Mouse (Mus musculus): ENCODE data around the gene Ankrd33. TPM values are rescaled to one million over a fixed set of nuclear protein-coding genes. Genes with fewer than 3 reads are reported as not detected.

Gene Ankrd33
- polyA plus RNA-seq, 1 experiment from 2014 or later: not detected

- no peak overlapping the region for H3K27ac ChIP-seq
- H3K4me2 ChIP-seq (replicated peaks): peak overlapping the region; percentile 74
- peak overlapping the region; percentile 46 for H3K4me3 ChIP-seq
- H3K9ac ChIP-seq: 0 out of 2 replicates have a peak overlapping the region, but pooled peaks have one; percentile 71
- H3K36me3 ChIP-seq: no peaks in the 10 kb centered on the region
- H3K4me1 ChIP-seq: peaks cover 50% of the 10 kb centered on the region
- H3K27me3 ChIP-seq: peaks cover 49% of the 10 kb centered on the region
- 41% methylated on average over 5 of the region's 5 CpGs for WGBS
- ATAC-seq (ENCODE audit: low FRiP score, low read depth): no peak
- peaks cover 4% of the 10 kb centered on the region; the same call in 1 of the 2 replicates for H3K9me3 ChIP-seq
Observed at GRCm38 (mm10) chr15:101129412-101129811, 13.9 kb downstream of the Ankrd33 start.

- no peak for ATAC-seq (ENCODE audit: low FRiP score, low read depth)
- peaks cover 52% of the 10 kb centered on the region for H3K4me1 ChIP-seq
- H3K9ac ChIP-seq: no peak overlapping the region
- no peak overlapping the region for H3K4me2 ChIP-seq (replicated peaks)
- H3K27me3 ChIP-seq: peaks cover 49% of the 10 kb centered on the region
- H3K36me3 ChIP-seq: no peaks in the 10 kb centered on the region
- H3K4me3 ChIP-seq: no peak overlapping the region
- 26% methylated on average over 11 of the region's 11 CpGs for WGBS
- H3K27ac ChIP-seq: no peak overlapping the region
- H3K9me3 ChIP-seq: no peaks in the 10 kb centered on the region
Observed at GRCm38 (mm10) chr15:101131498-101131897, 15.9 kb downstream of the Ankrd33 start.

GRCm38 (mm10) chr15:101132041-101132440 lies 16.5 kb downstream of the Ankrd33 start:
- H3K27ac ChIP-seq: no peak overlapping the region
- no peak for ATAC-seq (ENCODE audit: low FRiP score, low read depth)
- no peaks in the 10 kb centered on the region for H3K36me3 ChIP-seq
- peaks cover 50% of the 10 kb centered on the region for H3K4me1 ChIP-seq
- H3K9ac ChIP-seq: no peak overlapping the region
- H3K27me3 ChIP-seq: peaks cover 46% of the 10 kb centered on the region
- WGBS: 64% methylated on average over 6 of the region's 6 CpGs
- no peak overlapping the region for H3K4me3 ChIP-seq
- no peak overlapping the region for H3K4me2 ChIP-seq (replicated peaks)
- no peaks in the 10 kb centered on the region for H3K9me3 ChIP-seq

GRCm38 (mm10) chr15:101132761-101133160 lies 17.2 kb downstream of the Ankrd33 start:
- 0 out of 2 replicates have a peak, but pooled peaks cover 3% of the 10 kb centered on the region for H3K36me3 ChIP-seq
- H3K9me3 ChIP-seq: no peaks in the 10 kb centered on the region
- peaks cover 49% of the 10 kb centered on the region for H3K4me1 ChIP-seq
- peak overlapping the region; percentile 33; the same call in 1 of the 2 replicates for H3K27ac ChIP-seq
- H3K4me3 ChIP-seq: no peak overlapping the region
- H3K27me3 ChIP-seq: peaks cover 39% of the 10 kb centered on the region
- no peak overlapping the region for H3K4me2 ChIP-seq (replicated peaks)
- H3K9ac ChIP-seq: no peak overlapping the region
- WGBS: 76% methylated on average over 6 of the region's 6 CpGs
- no peak for ATAC-seq (ENCODE audit: low FRiP score, low read depth)

- Histone ChIP-seq H3K4me1 (peaks cover 38% of the 10 kb centered on the region), H3K27ac (peak overlapping the region; percentile 28; the same call in 1 of the 2 replicates), H3K36me3 (0 out of 2 replicates have a peak, but pooled peaks cover 3% of the 10 kb centered on the region), H3K27me3 (peaks cover 25% of the 10 kb centered on the region), H3K9me3 (no peaks in the 10 kb centered on the region), H3K4me2 (replicated peaks) (peak overlapping the region; percentile 30), H3K9ac (no peak overlapping the region), H3K4me3 (peak overlapping the region; percentile 19; the same call in 1 of the 2 replicates)
- no peak for ATAC-seq (ENCODE audit: low FRiP score, low read depth)
- WGBS: 20% methylated on average over 15 of the region's 15 CpGs
Observed at GRCm38 (mm10) chr15:101133993-101134704, 18.6 kb downstream of the Ankrd33 start.

- no peak overlapping the region for H3K9ac ChIP-seq
- 56% methylated on average over 8 of the region's 8 CpGs for WGBS
Observed at GRCm38 (mm10) chr15:101135405-101135804, 19.9 kb downstream of the Ankrd33 start.

GRCm38 (mm10) chr15:101137455-101137854 lies 21.9 kb downstream of the Ankrd33 start:
- no peak overlapping the region for H3K9ac ChIP-seq
- H3K36me3 ChIP-seq: 0 out of 2 replicates have a peak, but pooled peaks cover 3% of the 10 kb centered on the region
- peaks cover 45% of the 10 kb centered on the region for H3K4me1 ChIP-seq
- H3K9me3 ChIP-seq: no peaks in the 10 kb centered on the region
- H3K4me2 ChIP-seq (replicated peaks): no peak overlapping the region
- no peak for ATAC-seq (ENCODE audit: low FRiP score, low read depth)
- 81% methylated on average over 11 of the region's 11 CpGs for WGBS
- no peak overlapping the region for H3K27ac ChIP-seq
- H3K27me3 ChIP-seq: no peaks in the 10 kb centered on the region
- no peak overlapping the region for H3K4me3 ChIP-seq

More at GRCm38 (mm10) chr15:101135405-101135804, 19.9 kb downstream of the Ankrd33 start:
- Histone ChIP-seq H3K4me1 (peaks cover 47% of the 10 kb centered on the region), H3K9me3 (no peaks in the 10 kb centered on the region), H3K27ac (no peak overlapping the region), H3K36me3 (0 out of 2 replicates have a peak, but pooled peaks cover 3% of the 10 kb centered on the region), H3K4me2 (replicated peaks) (peak overlapping the region; percentile 30), H3K27me3 (peaks cover 13% of the 10 kb centered on the region; the same call in 1 of the 2 replicates), H3K4me3 (no peak overlapping the region)
- ATAC-seq (ENCODE audit: low FRiP score, low read depth): no peak

GRCm38 (mm10) chr15:101138675-101139074 lies 23.1 kb downstream of the Ankrd33 start:
- peaks cover 47% of the 10 kb centered on the region for H3K4me1 ChIP-seq
- no peaks in the 10 kb centered on the region for H3K27me3 ChIP-seq
- no peak overlapping the region for H3K4me2 ChIP-seq (replicated peaks)
- 83% methylated on average over 3 of the region's 3 CpGs for WGBS
- no peak overlapping the region for H3K27ac ChIP-seq
- no peak overlapping the region for H3K9ac ChIP-seq
- no peak overlapping the region for H3K4me3 ChIP-seq
- no peak for ATAC-seq (ENCODE audit: low FRiP score, low read depth)
- H3K36me3 ChIP-seq: 0 out of 2 replicates have a peak, but pooled peaks cover 3% of the 10 kb centered on the region
- no peaks in the 10 kb centered on the region for H3K9me3 ChIP-seq

- Histone ChIP-seq H3K4me3 (no peak overlapping the region), H3K36me3 (0 out of 2 replicates have a peak, but pooled peaks cover 3% of the 10 kb centered on the region), H3K9ac (peak overlapping the region; percentile 35), H3K9me3 (no peaks in the 10 kb centered on the region), H3K27me3 (no peaks in the 10 kb centered on the region), H3K4me2 (replicated peaks) (peak overlapping the region; percentile 9; the same call in 1 of the 2 replicates), H3K27ac (peak overlapping the region; percentile 58; the same call in 1 of the 2 replicates), H3K4me1 (peaks cover 49% of the 10 kb centered on the region)
- ATAC-seq (ENCODE audit: low FRiP score, low read depth): no peak
- 13% methylated on average over 12 of the region's 12 CpGs for WGBS
Observed at GRCm38 (mm10) chr15:101139885-101140284, 24.3 kb downstream of the Ankrd33 start.

GRCm38 (mm10) chr15:101140587-101140986 lies 25.0 kb downstream of the Ankrd33 start:
- no peak overlapping the region for H3K9ac ChIP-seq

GRCm38 (mm10) chr15:101141061-101141541 lies 25.5 kb downstream of the Ankrd33 start:
- no peak overlapping the region for H3K9ac ChIP-seq
- peak overlapping the region; percentile 33; the same call in 1 of the 2 replicates for H3K27ac ChIP-seq
- peaks cover 60% of the 10 kb centered on the region for H3K4me1 ChIP-seq
- H3K36me3 ChIP-seq: 0 out of 2 replicates have a peak, but pooled peaks cover 3% of the 10 kb centered on the region
- peak overlapping the region; percentile 46 for H3K4me2 ChIP-seq (replicated peaks)
- no peaks in the 10 kb centered on the region for H3K27me3 ChIP-seq
- 7% methylated on average over 12 of the region's 14 CpGs for WGBS
- H3K4me3 ChIP-seq: no peak overlapping the region; the same call in 1 of the 2 replicates
- ATAC-seq (ENCODE audit: low FRiP score, low read depth): peak; percentile 54
- H3K9me3 ChIP-seq: no peaks in the 10 kb centered on the region

More at GRCm38 (mm10) chr15:101140587-101140986, 25.0 kb downstream of the Ankrd33 start:
- 47% methylated on average over 6 of the region's 6 CpGs for WGBS
- Histone ChIP-seq H3K36me3 (0 out of 2 replicates have a peak, but pooled peaks cover 3% of the 10 kb centered on the region), H3K4me2 (replicated peaks) (peak overlapping the region; percentile 46), H3K4me1 (peaks cover 54% of the 10 kb centered on the region), H3K27ac (peak overlapping the region; percentile 33; the same call in 1 of the 2 replicates), H3K27me3 (no peaks in the 10 kb centered on the region), H3K9me3 (no peaks in the 10 kb centered on the region), H3K4me3 (no peak overlapping the region; the same call in 1 of the 2 replicates)
- ATAC-seq (ENCODE audit: low FRiP score, low read depth): no peak

- no peak for ATAC-seq (ENCODE audit: low FRiP score, low read depth)
- no peaks in the 10 kb centered on the region for H3K9me3 ChIP-seq
- H3K36me3 ChIP-seq: no peaks in the 10 kb centered on the region
- H3K9ac ChIP-seq: no peak overlapping the region
- no peaks in the 10 kb centered on the region for H3K27me3 ChIP-seq
- peak overlapping the region; percentile 75; the same call in 1 of the 2 replicates for H3K27ac ChIP-seq
- H3K4me3 ChIP-seq: no peak overlapping the region
- peaks cover 66% of the 10 kb centered on the region for H3K4me1 ChIP-seq
- WGBS: 55% methylated on average over 8 of the region's 8 CpGs
- peak overlapping the region; percentile 45 for H3K4me2 ChIP-seq (replicated peaks)
Observed at GRCm38 (mm10) chr15:101142672-101143071, 27.1 kb downstream of the Ankrd33 start.
